In genomic region chr19:44418061-44418460, GRCm38 (mm10) we compare ENCODE assay signal across 3 mouse cellular contexts.
"Had no signal": no experiment of that assay in that cellular context is flagged by ENCODE, and none has a peak within 500 bp of the region (broad histone marks: within the 10 kb centered on the region; RNA-seq: fewer than 3 reads in every experiment).

No protein-coding gene starts in this region.

- DNase-seq: kidney, postnatal 4 days; right cerebral cortex, postnatal 25 days; thymus, postnatal 36 days had no signal
